Mouse (Mus musculus): ENCODE data around the gene Irgc1. TPM values are rescaled to one million over a fixed set of nuclear protein-coding genes. Genes with fewer than 3 reads are reported as not detected.
"Not testable (repeated sequence)": the region's sequence is repeated elsewhere in the genome, so short reads cannot be mapped to it uniquely, and the experiment has no call there.

Gene Irgc1
- not detected in 2 replicates for polyA plus RNA-seq (2015; fragmentation: Nextera tagmentation; extraction: Ambion mirVana)

DNA sequence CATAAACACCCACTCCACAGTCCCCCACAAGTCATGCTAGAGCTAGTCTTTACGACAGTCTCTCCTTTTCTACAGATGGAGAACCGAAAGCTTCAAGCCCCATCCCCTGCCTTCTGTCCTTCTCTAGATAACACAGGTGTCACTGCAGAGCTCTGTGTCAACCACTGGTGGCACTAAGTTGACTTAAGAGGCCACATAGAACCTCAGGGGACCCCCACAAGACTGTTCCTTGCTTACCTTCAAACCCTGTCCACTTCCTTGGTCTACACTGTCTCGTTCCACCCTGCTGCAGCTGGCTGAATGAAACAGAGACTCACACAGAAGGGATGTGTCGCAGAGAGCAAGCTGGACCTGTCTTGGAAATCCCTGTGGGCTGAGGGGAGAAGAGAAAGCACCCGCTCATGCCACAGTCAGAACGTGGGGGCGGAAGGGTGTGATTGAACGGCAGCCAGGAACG is at the start of gene Irgc1:
TSS of gene Irgc1 (minus strand) at position 443 of the 457 bp plus-strand sequence.
- Histone ChIP-seq H3K4me2 (ENCODE audit: low read length) (no peak within 1 kb of the TSS), H3K27me3 (replicated peaks; ENCODE audit: control insufficient read depth, insufficient read depth, low read length) (no peaks in the 10 kb centered on the region), H3K9me3 (ENCODE audit: control insufficient read depth, low read length) (no peaks in the 10 kb centered on the region), H3K27ac (ENCODE audit: low read depth, low read length) (no peak within 1 kb of the TSS), H3K4me1 (ENCODE audit: control insufficient read depth, insufficient read depth, low read depth, low read length) (no peaks in the 10 kb centered on the region), H3K9ac (ENCODE audit: low read depth, low read length) (no peak within 1 kb of the TSS; the same call in 1 of the 2 replicates), H3K4me3 (ENCODE audit: low read length) (no peak within 1 kb of the TSS), H3K36me3 (ENCODE audit: control insufficient read depth, insufficient read depth, low read length) (no peaks in the 10 kb centered on the region)
- 81% methylated on average over 9 of the region's 9 CpGs for WGBS
- ATAC-seq = no peak

DNA sequence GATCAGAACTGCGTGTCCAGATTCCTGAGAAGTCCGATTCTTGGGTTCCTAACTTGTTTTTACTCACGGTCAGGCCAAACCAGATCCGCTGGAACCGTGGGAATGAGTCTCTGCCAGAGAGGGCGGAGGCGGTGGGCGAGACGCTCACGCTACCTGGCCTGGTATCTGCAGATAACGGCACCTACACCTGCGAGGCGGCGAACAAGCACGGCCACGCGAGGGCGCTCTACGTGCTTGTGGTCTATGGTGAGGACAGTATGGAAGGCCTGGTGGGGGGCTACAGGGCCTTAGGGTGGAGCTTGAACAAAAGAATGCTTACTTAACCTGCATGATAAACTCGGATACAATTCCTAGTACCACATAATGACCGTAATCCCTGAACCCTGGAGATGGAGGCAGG is 49.4 kb upstream of the Irgc1 start:
- Histone ChIP-seq H3K36me3 (ENCODE audit: control insufficient read depth, insufficient read depth, low read length) (peaks cover 24% of the 10 kb centered on the region), H3K4me1 (ENCODE audit: control insufficient read depth, insufficient read depth, low read depth, low read length) (peaks cover 20% of the 10 kb centered on the region), H3K4me2 (ENCODE audit: low read length) (no peak overlapping the region), H3K27ac (ENCODE audit: low read depth, low read length) (no peak overlapping the region), H3K4me3 (ENCODE audit: low read length) (no peak overlapping the region), H3K9ac (ENCODE audit: low read depth, low read length) (no peak overlapping the region), H3K27me3 (replicated peaks; ENCODE audit: control insufficient read depth, insufficient read depth, low read length) (no peaks in the 10 kb centered on the region), H3K9me3 (ENCODE audit: control insufficient read depth, low read length) (0 out of 2 replicates have a peak, but pooled peaks cover 4% of the 10 kb centered on the region)
- no peak for ATAC-seq
- 60% methylated on average over 21 of the region's 21 CpGs for WGBS

- no peak for ATAC-seq
Measured at GRCm38 (mm10) chr7:24500929-24501328, 48.8 kb upstream of the Irgc1 start.

DNA sequence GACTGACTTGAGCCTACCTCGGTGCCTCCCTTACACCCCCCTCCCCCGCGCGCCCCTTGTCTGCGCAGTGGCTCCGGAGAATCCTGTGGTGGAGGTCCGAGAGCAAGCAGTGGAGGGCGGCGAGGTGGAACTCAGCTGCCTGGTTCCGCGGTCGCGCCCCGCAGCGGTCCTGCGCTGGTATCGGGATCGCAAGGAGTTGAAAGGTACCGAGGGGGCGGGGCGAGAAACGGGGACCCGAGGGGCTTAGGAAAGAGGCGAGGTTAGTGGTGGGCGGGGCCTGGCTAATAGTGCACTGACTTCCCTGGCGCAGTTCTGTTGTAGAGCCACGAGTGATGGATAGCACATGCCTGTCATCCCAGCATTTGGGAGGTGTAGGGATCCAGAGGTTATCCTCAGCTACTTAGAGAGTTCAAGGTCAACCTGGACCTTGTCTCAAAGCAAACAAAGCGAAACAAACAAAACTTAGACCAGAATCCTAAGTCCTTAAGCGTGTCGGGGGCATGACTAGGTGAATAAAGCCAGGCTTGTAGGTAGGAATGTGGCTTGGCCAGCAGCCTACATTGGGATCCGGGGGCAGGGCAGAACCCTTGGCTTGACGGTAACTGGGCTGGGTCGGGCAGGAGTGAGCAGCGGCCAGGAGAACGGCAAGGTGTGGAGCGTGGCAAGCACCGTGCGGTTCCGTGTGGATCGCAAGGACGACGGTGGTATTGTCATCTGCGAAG is 47.9 kb upstream of the Irgc1 start:
- WGBS = 21% methylated on average over 43 of the region's 43 CpGs
- Histone ChIP-seq H3K9ac (ENCODE audit: low read depth, low read length) (no peak overlapping the region), H3K4me1 (ENCODE audit: control insufficient read depth, insufficient read depth, low read depth, low read length) (peaks cover 11% of the 10 kb centered on the region; the same call in 1 of the 2 replicates), H3K9me3 (ENCODE audit: control insufficient read depth, low read length) (0 out of 2 replicates have a peak, but pooled peaks cover 4% of the 10 kb centered on the region), H3K27me3 (replicated peaks; ENCODE audit: control insufficient read depth, insufficient read depth, low read length) (no peaks in the 10 kb centered on the region), H3K4me2 (ENCODE audit: low read length) (peak overlapping the region; percentile 29; the same call in 1 of the 2 replicates), H3K27ac (ENCODE audit: low read depth, low read length) (no peak overlapping the region), H3K36me3 (ENCODE audit: control insufficient read depth, insufficient read depth, low read length) (peaks cover 24% of the 10 kb centered on the region), H3K4me3 (ENCODE audit: low read length) (no peak overlapping the region)
- ATAC-seq = peak; percentile 25; the same call in 1 of the 2 replicates

More at GRCm38 (mm10) chr7:24500929-24501328, 48.8 kb upstream of the Irgc1 start:
- Histone ChIP-seq H3K27ac (ENCODE audit: low read depth, low read length) (no peak overlapping the region), H3K9ac (ENCODE audit: low read depth, low read length) (no peak overlapping the region), H3K4me2 (ENCODE audit: low read length) (no peak overlapping the region), H3K27me3 (replicated peaks; ENCODE audit: control insufficient read depth, insufficient read depth, low read length) (no peaks in the 10 kb centered on the region), H3K4me3 (ENCODE audit: low read length) (no peak overlapping the region), H3K4me1 (ENCODE audit: control insufficient read depth, insufficient read depth, low read depth, low read length) (peaks cover 17% of the 10 kb centered on the region), H3K36me3 (ENCODE audit: control insufficient read depth, insufficient read depth, low read length) (peaks cover 24% of the 10 kb centered on the region), H3K9me3 (ENCODE audit: control insufficient read depth, low read length) (0 out of 2 replicates have a peak, but pooled peaks cover 4% of the 10 kb centered on the region)
- WGBS = 42% methylated on average over 7 of the region's 7 CpGs

- Histone ChIP-seq H3K27ac (ENCODE audit: low read depth, low read length) (peak overlapping the region; percentile 16; the same call in 1 of the 2 replicates), H3K4me1 (ENCODE audit: control insufficient read depth, insufficient read depth, low read depth, low read length) (peaks cover 41% of the 10 kb centered on the region), H3K4me3 (ENCODE audit: low read length) (no peak overlapping the region), H3K27me3 (replicated peaks; ENCODE audit: control insufficient read depth, insufficient read depth, low read length) (no peaks in the 10 kb centered on the region), H3K9me3 (ENCODE audit: control insufficient read depth, low read length) (no peaks in the 10 kb centered on the region), H3K9ac (ENCODE audit: low read depth, low read length) (no peak overlapping the region; the same call in 1 of the 2 replicates), H3K4me2 (ENCODE audit: low read length) (no peak overlapping the region), H3K36me3 (ENCODE audit: control insufficient read depth, insufficient read depth, low read length) (peaks cover 3% of the 10 kb centered on the region; the same call in 1 of the 2 replicates)
- no peak for ATAC-seq
- 80% methylated on average over 8 of the region's 8 CpGs for WGBS
Measured at GRCm38 (mm10) chr7:24488303-24488702, 36.2 kb upstream of the Irgc1 start.

GRCm38 (mm10) chr7:24487403-24487802 is 35.3 kb upstream of the Irgc1 start:
- ATAC-seq = peak; percentile 27; the same call in 1 of the 2 replicates
- no peaks in the 10 kb centered on the region for H3K27me3 ChIP-seq (replicated peaks; ENCODE audit: control insufficient read depth, insufficient read depth, low read length)
- WGBS = 11% methylated on average over 3 of the region's 3 CpGs
- H3K36me3 ChIP-seq (ENCODE audit: control insufficient read depth, insufficient read depth, low read length) = peaks cover 3% of the 10 kb centered on the region; the same call in 1 of the 2 replicates
- no peaks in the 10 kb centered on the region for H3K9me3 ChIP-seq (ENCODE audit: control insufficient read depth, low read length)
- H3K4me2 ChIP-seq (ENCODE audit: low read length) = peak overlapping the region; percentile 63
- H3K4me3 ChIP-seq (ENCODE audit: low read length) = no peak overlapping the region
- H3K4me1 ChIP-seq (ENCODE audit: control insufficient read depth, insufficient read depth, low read depth, low read length) = peaks cover 45% of the 10 kb centered on the region
- no peak overlapping the region; the same call in 1 of the 2 replicates for H3K9ac ChIP-seq (ENCODE audit: low read depth, low read length)
- H3K27ac ChIP-seq (ENCODE audit: low read depth, low read length) = peak overlapping the region; percentile 85

GRCm38 (mm10) chr7:24486654-24487130 is 34.6 kb upstream of the Irgc1 start:
- Histone ChIP-seq H3K27me3 (replicated peaks; ENCODE audit: control insufficient read depth, insufficient read depth, low read length) (no peaks in the 10 kb centered on the region), H3K9me3 (ENCODE audit: control insufficient read depth, low read length) (no peaks in the 10 kb centered on the region), H3K4me2 (ENCODE audit: low read length) (peak overlapping the region; percentile 63), H3K36me3 (ENCODE audit: control insufficient read depth, insufficient read depth, low read length) (peaks cover 3% of the 10 kb centered on the region; the same call in 1 of the 2 replicates), H3K27ac (ENCODE audit: low read depth, low read length) (peak overlapping the region; percentile 85), H3K4me3 (ENCODE audit: low read length) (peak overlapping the region; percentile 34), H3K4me1 (ENCODE audit: control insufficient read depth, insufficient read depth, low read depth, low read length) (peaks cover 45% of the 10 kb centered on the region), H3K9ac (ENCODE audit: low read depth, low read length) (peak overlapping the region; percentile 62)
- ATAC-seq = peak; percentile 50
- 30% methylated on average over 9 of the region's 9 CpGs for WGBS

DNA sequence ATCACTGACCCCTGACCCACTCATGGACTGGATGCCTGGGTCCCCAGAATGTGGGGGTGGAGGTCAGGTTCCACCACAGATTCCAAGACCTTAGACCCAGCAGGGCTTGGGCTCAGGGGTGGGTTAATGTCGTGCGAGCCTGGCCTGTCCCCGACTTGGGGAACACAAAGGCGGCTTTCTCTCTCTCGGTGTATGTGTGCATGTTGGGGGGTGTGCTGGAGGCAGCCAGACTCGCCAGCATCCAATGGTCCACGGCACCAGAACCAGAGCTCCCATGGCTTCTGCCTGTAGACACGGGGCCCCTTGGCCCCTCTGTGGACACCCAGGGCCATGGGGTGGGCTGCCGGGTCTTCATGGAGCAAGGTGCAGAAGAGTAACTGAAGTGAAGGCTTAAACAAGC is 33.4 kb upstream of the Irgc1 start:
- peaks cover 52% of the 10 kb centered on the region for H3K4me1 ChIP-seq (ENCODE audit: control insufficient read depth, insufficient read depth, low read depth, low read length)
- WGBS = 66% methylated on average over 9 of the region's 9 CpGs
- H3K9me3 ChIP-seq (ENCODE audit: control insufficient read depth, low read length) = no peaks in the 10 kb centered on the region
- no peaks in the 10 kb centered on the region for H3K27me3 ChIP-seq (replicated peaks; ENCODE audit: control insufficient read depth, insufficient read depth, low read length)
- ATAC-seq = no peak
- H3K4me2 ChIP-seq (ENCODE audit: low read length) = peak overlapping the region; percentile 63
- H3K36me3 ChIP-seq (ENCODE audit: control insufficient read depth, insufficient read depth, low read length) = peaks cover 3% of the 10 kb centered on the region; the same call in 1 of the 2 replicates
- peak overlapping the region; percentile 85 for H3K27ac ChIP-seq (ENCODE audit: low read depth, low read length)
- H3K9ac ChIP-seq (ENCODE audit: low read depth, low read length) = peak overlapping the region; percentile 62; the same call in 1 of the 2 replicates
- H3K4me3 ChIP-seq (ENCODE audit: low read length) = peak overlapping the region; percentile 34; the same call in 1 of the 2 replicates

GRCm38 (mm10) chr7:24483291-24483690 is 31.2 kb upstream of the Irgc1 start:
- peaks cover 59% of the 10 kb centered on the region for H3K4me1 ChIP-seq (ENCODE audit: control insufficient read depth, insufficient read depth, low read depth, low read length)
- not testable (repeated sequence) for ATAC-seq; H3K27me3 ChIP-seq (replicated peaks; ENCODE audit: control insufficient read depth, insufficient read depth, low read length); H3K27ac ChIP-seq (ENCODE audit: low read depth, low read length); H3K9me3 ChIP-seq (ENCODE audit: control insufficient read depth, low read length); H3K36me3 ChIP-seq (ENCODE audit: control insufficient read depth, insufficient read depth, low read length)
- 49% methylated on average over 6 of the region's 6 CpGs for WGBS
- peak overlapping the region; percentile 78 for H3K4me2 ChIP-seq (ENCODE audit: low read length)
- H3K4me3 ChIP-seq (ENCODE audit: low read length) = peak overlapping the region; percentile 76
- peak overlapping the region; percentile 93 for H3K9ac ChIP-seq (ENCODE audit: low read depth, low read length)

Measured in hindbrain, embryonic 16.5 days (tissue).